Mouse (Mus musculus) spleen, adult 2 months (tissue): Measurements from ENCODE around the gene Fam110c. TPM values are rescaled to one million over a fixed set of nuclear protein-coding genes. Genes with fewer than 3 reads are reported as not detected.

Source experiments
- DNase-seq, 2 experiments: peaks; one replicate each; pipeline versions ENCODE4 v3.0.0 to v3.0.0-alpha.2; 2012 to 2021; ENCODE audit warnings: low spot score in 2 of 2, low read depth in 1 of 2
- H3K27ac ChIP-seq: fragments of 200-500 bp; 2 replicates; pipeline ENCODE4 v1.5.1; 2012; ENCODE audit warnings: low read length, inconsistent platforms; ENCODE audit not compliant: insufficient read depth
- H3K27me3 ChIP-seq: fragments of 200-500 bp; 2 replicates; pipeline ENCODE4 v1.6.1; 2012; ENCODE audit warnings: mild to moderate bottlenecking, moderate library complexity, low read length, inconsistent platforms; ENCODE audit not compliant: control insufficient read depth, insufficient read depth
- H3K36me3 ChIP-seq: fragments of 200-500 bp; 2 replicates; pipeline ENCODE4 v1.6.1; 2012; ENCODE audit warnings: mild to moderate bottlenecking, low read length, inconsistent platforms; ENCODE audit not compliant: control insufficient read depth, insufficient read depth
- H3K4me1 ChIP-seq: fragments of 200-500 bp; 2 replicates; pipeline ENCODE4 v1.6.1; 2011; ENCODE audit warnings: inconsistent platforms; ENCODE audit not compliant: control insufficient read depth, insufficient read depth, insufficient read length
- H3K4me3 ChIP-seq: fragments of 200-500 bp; 2 replicates; pipeline ENCODE4 v1.5.1; 2011; ENCODE audit warnings: mild to moderate bottlenecking, inconsistent platforms; ENCODE audit not compliant: insufficient read depth, insufficient read length; ENCODE audit errors: extremely low read depth
- CTCF ChIP-seq: fragments of 200-500 bp; IDR thresholded peaks from 2 replicates; pipeline ENCODE4 v1.5.1; 2011; ENCODE audit warnings: mild to moderate bottlenecking, inconsistent platforms; ENCODE audit not compliant: insufficient read depth, insufficient read length, insufficient replicate concordance; ENCODE audit errors: extremely low read depth
- POLR2A ChIP-seq: fragments of 200-500 bp; IDR thresholded peaks from 2 replicates; pipeline ENCODE4 v1.6.1; 2011; ENCODE audit warnings: low read depth, low read length, inconsistent platforms
- WGBS: fragments of 180-500 bp; shearing (Covaris S2); methylation state at CpG from one replicate; pipeline ENCODE4 v1.1.7; 2018; 5-methylcytosine and 5-hydroxymethylcytosine counted together
- polyA plus RNA-seq: library from polyadenylated mRNA; depleted of rRNA; stranded (reverse); fragments of >200 nt; gene quantifications from 2 replicates; pipeline ENCODE4 v1.2.3, GENCODE M21; 2012; rRNA removed

Fam110c gene
- 0.18 and 0.34 TPM in 2 replicates for polyA plus RNA-seq

GRCm38 (mm10) chr12:31073412-31074354, at the start of gene Fam110c:
Fam110c (plus strand) TSS chr12:31073861.
- H3K27ac ChIP-seq, result no peak within 1 kb of the TSS

GRCm38 (mm10) chr12:31026423-31026822, 47.2 kb upstream of the Fam110c start:
- WGBS, result 85% methylated on average over 7 of the region's 7 CpGs
- TF ChIP-seq POLR2A, result no peak
- TF ChIP-seq CTCF, result no peak
- no peak for DNase-seq
- H3K27ac ChIP-seq, result no peak overlapping the region
- H3K36me3 ChIP-seq, result no peaks in the 10 kb centered on the region
- no peaks in the 10 kb centered on the region for H3K4me1 ChIP-seq
- no peaks in the 10 kb centered on the region for H3K27me3 ChIP-seq
- no peak overlapping the region for H3K4me3 ChIP-seq

More at GRCm38 (mm10) chr12:31073412-31074354, at the start of gene Fam110c:
- H3K4me1 ChIP-seq, result no peaks in the 10 kb centered on the region
- TF ChIP-seq POLR2A (no peak), CTCF (no peak)
- DNase-seq, result no peak
- no peaks in the 10 kb centered on the region for H3K36me3 ChIP-seq
- WGBS, result 4% methylated on average over 50 of the region's 50 CpGs
- peaks cover 5% of the 10 kb centered on the region for H3K27me3 ChIP-seq
- H3K4me3 ChIP-seq, result peak within 1 kb of the TSS; percentile 30

GRCm38 (mm10) chr12:31052066-31052465, 21.6 kb upstream of the Fam110c start:
- no peak for DNase-seq
- TF ChIP-seq CTCF (no peak), POLR2A (no peak)
- 91% methylated on average over 4 of the region's 4 CpGs for WGBS
- H3K4me1 ChIP-seq, result no peaks in the 10 kb centered on the region
- no peaks in the 10 kb centered on the region for H3K27me3 ChIP-seq
- no peaks in the 10 kb centered on the region for H3K36me3 ChIP-seq
- no peak overlapping the region for H3K4me3 ChIP-seq
- no peak overlapping the region for H3K27ac ChIP-seq

GRCm38 (mm10) chr12:31056291-31056864, 17.3 kb upstream of the Fam110c start:
- no peak overlapping the region for H3K27ac ChIP-seq
- H3K36me3 ChIP-seq, result no peaks in the 10 kb centered on the region
- 81% methylated on average over 6 of the region's 6 CpGs for WGBS
- TF ChIP-seq CTCF (no peak), POLR2A (no peak)
- H3K4me3 ChIP-seq, result no peak overlapping the region
- DNase-seq, result no peak
- H3K4me1 ChIP-seq, result no peaks in the 10 kb centered on the region
- H3K27me3 ChIP-seq, result no peaks in the 10 kb centered on the region

- DNase-seq, result no peak
- Histone ChIP-seq H3K4me1 (no peaks in the 10 kb centered on the region), H3K27me3 (no peaks in the 10 kb centered on the region), H3K36me3 (no peaks in the 10 kb centered on the region), H3K4me3 (no peak overlapping the region), H3K27ac (no peak overlapping the region)
- 7% methylated on average over 8 of the region's 8 CpGs for WGBS
- no peak for TF ChIP-seq POLR2A
- TF ChIP-seq CTCF, result no peak
Measured at GRCm38 (mm10) chr12:31059393-31059853, 14.2 kb upstream of the Fam110c start.

- DNase-seq, result no peak
- Histone ChIP-seq H3K4me1 (no peaks in the 10 kb centered on the region), H3K27ac (no peak overlapping the region), H3K4me3 (no peak overlapping the region), H3K36me3 (no peaks in the 10 kb centered on the region), H3K27me3 (no peaks in the 10 kb centered on the region)
- 53% methylated on average over 8 of the region's 8 CpGs for WGBS
- TF ChIP-seq CTCF, result no peak
- no peak for TF ChIP-seq POLR2A
Measured at GRCm38 (mm10) chr12:31060245-31060644, 13.4 kb upstream of the Fam110c start.
